Mouse (Mus musculus) kidney, postnatal 0 days (tissue): ENCODE data around the gene Hoxa10. TPM values are rescaled to one million over a fixed set of nuclear protein-coding genes. Genes with fewer than 3 reads are reported as not detected.

Source experiments
- ATAC-seq: fragments of 200-750 bp; cut with Nextera tagmentation; replicated peaks from 2 replicates; pipeline ENCODE4 v1.8.0; 2017; ENCODE audit warnings: low read depth, moderate number of reproducible peaks, moderate TSS enrichment, moderate library complexity; ENCODE audit not compliant: low FRiP score
- DNase-seq: peaks from one replicate; pipeline ENCODE4 v3.0.0-alpha.2; 2016; ENCODE audit warnings: low spot score
- H3K27ac ChIP-seq: fragments of 300-500 bp; sonication (generic); 2 replicates; pipeline ENCODE4 v1.5.1; 2014; ENCODE audit warnings: mild to moderate bottlenecking
- H3K27me3 ChIP-seq: fragments of 300-500 bp; sonication (generic); 2 replicates; pipeline ENCODE4 v1.6.1; 2014; ENCODE audit warnings: low read length, mixed read lengths; ENCODE audit not compliant: insufficient read depth
- H3K36me3 ChIP-seq: fragments of 300-500 bp; sonication (generic); 2 replicates; pipeline ENCODE4 v1.6.1; 2014; ENCODE audit warnings: low read length, mixed read lengths; ENCODE audit not compliant: insufficient read depth
- H3K4me1 ChIP-seq: fragments of 300-500 bp; sonication (generic); replicated peaks from 2 replicates; pipeline ENCODE4 v1.6.1; 2014; ENCODE audit warnings: antibody characterized with exemption, low read length, mixed read lengths; ENCODE audit not compliant: insufficient read depth
- H3K4me2 ChIP-seq: fragments of 300-500 bp; sonication (generic); 2 replicates; pipeline ENCODE4 v1.6.1; 2014; ENCODE audit warnings: mild to moderate bottlenecking, low read length, moderate library complexity, mixed read lengths
- H3K4me3 ChIP-seq: fragments of 300-500 bp; sonication (generic); replicated peaks from 2 replicates; pipeline ENCODE4 v1.5.1; 2014; ENCODE audit warnings: low read depth, low read length
- H3K9ac ChIP-seq: fragments of 300-500 bp; sonication (generic); 2 replicates; pipeline ENCODE4 v1.6.1; 2014; ENCODE audit warnings: low read depth, low read length
- H3K9me3 ChIP-seq: fragments of 300-500 bp; sonication (generic); replicated peaks from 2 replicates; pipeline ENCODE4 v1.6.1; 2016; ENCODE audit warnings: low read length, inconsistent platforms, mixed read lengths
- CTCF ChIP-seq: IDR thresholded peaks from 2 replicates; pipeline ENCODE4 v1.5.1; 2016; ENCODE audit warnings: antibody characterized with exemption, low read depth, mild to moderate bottlenecking, moderate library complexity
- WGBS: fragments of 180-500 bp; shearing (Covaris S2); extraction: QIAGEN DNeasy Blood & Tissue Kit; methylation state at CpG from one replicate; pipeline ENCODE4 v1.1.7; 2014; 5-methylcytosine and 5-hydroxymethylcytosine counted together
- polyA plus RNA-seq: library from polyadenylated mRNA; unstranded; fragments of >200 nt; fragmentation: Nextera tagmentation; extraction: Ambion mirVana; gene quantifications from 2 replicates; pipeline ENCODE4 v1.2.1, GENCODE M21; 2015

Hoxa10 gene
- polyA plus RNA-seq, 1 experiment from 2014 or later: 183 TPM

- H3K9ac ChIP-seq: no peak overlapping the region
- no peak for TF ChIP-seq CTCF
- 6% methylated on average over 18 of the region's 18 CpGs for WGBS
- H3K4me3 ChIP-seq: no peak overlapping the region
- ATAC-seq (no peak), DNase-seq (no peak)
- no peaks in the 10 kb centered on the region for H3K9me3 ChIP-seq
- H3K27ac ChIP-seq: no peak overlapping the region
- peaks cover 88% of the 10 kb centered on the region for H3K27me3 ChIP-seq
- H3K4me2 ChIP-seq: no peak overlapping the region
- H3K4me1 ChIP-seq: no peaks in the 10 kb centered on the region; the same call in 1 of the 2 replicates
- H3K36me3 ChIP-seq: no peaks in the 10 kb centered on the region
Measured at GRCm38 (mm10) chr6:52265306-52265912, 24.8 kb upstream of the Hoxa10 start.

GRCm38 (mm10) chr6:52264106-52264790, 23.6 kb upstream of the Hoxa10 start:
- Histone ChIP-seq H3K9me3 (no peaks in the 10 kb centered on the region), H3K27ac (no peak overlapping the region), H3K4me2 (no peak overlapping the region), H3K36me3 (no peaks in the 10 kb centered on the region), H3K9ac (no peak overlapping the region), H3K4me3 (no peak overlapping the region), H3K27me3 (peaks cover 81% of the 10 kb centered on the region), H3K4me1 (no peaks in the 10 kb centered on the region; the same call in 1 of the 2 replicates)
- DNase-seq (peak; percentile 7), ATAC-seq (no peak)
- 9% methylated on average over 5 of the region's 5 CpGs for WGBS
- no peak for TF ChIP-seq CTCF

- Histone ChIP-seq H3K4me2 (no peak overlapping the region), H3K36me3 (no peaks in the 10 kb centered on the region), H3K9ac (no peak overlapping the region), H3K27me3 (peaks cover 80% of the 10 kb centered on the region), H3K4me3 (no peak overlapping the region), H3K27ac (no peak overlapping the region), H3K9me3 (no peaks in the 10 kb centered on the region), H3K4me1 (no peaks in the 10 kb centered on the region; the same call in 1 of the 2 replicates)
- DNase-seq (peak; percentile 3), ATAC-seq (no peak)
- TF ChIP-seq CTCF: no peak
- WGBS: 5% methylated on average over 6 of the region's 6 CpGs
Measured at GRCm38 (mm10) chr6:52263321-52263585, 22.6 kb upstream of the Hoxa10 start.

GRCm38 (mm10) chr6:52262463-52263320, 22.0 kb upstream of the Hoxa10 start:
- Histone ChIP-seq H3K4me3 (no peak overlapping the region), H3K9me3 (no peaks in the 10 kb centered on the region), H3K4me2 (no peak overlapping the region), H3K4me1 (no peaks in the 10 kb centered on the region; the same call in 1 of the 2 replicates), H3K9ac (no peak overlapping the region), H3K27me3 (peaks cover 78% of the 10 kb centered on the region), H3K27ac (no peak overlapping the region), H3K36me3 (no peaks in the 10 kb centered on the region)
- DNase-seq (peak; percentile 8), ATAC-seq (no peak)
- 4% methylated on average over 24 of the region's 24 CpGs for WGBS
- no peak for TF ChIP-seq CTCF

GRCm38 (mm10) chr6:52261751-52262462, 21.3 kb upstream of the Hoxa10 start:
- H3K9me3 ChIP-seq: no peaks in the 10 kb centered on the region
- DNase-seq: peak; percentile 23
- no peak overlapping the region for H3K9ac ChIP-seq
- no peak for TF ChIP-seq CTCF
- no peak overlapping the region for H3K27ac ChIP-seq
- no peaks in the 10 kb centered on the region; the same call in 1 of the 2 replicates for H3K4me1 ChIP-seq
- no peaks in the 10 kb centered on the region for H3K36me3 ChIP-seq
- H3K4me2 ChIP-seq: no peak overlapping the region
- H3K4me3 ChIP-seq: no peak overlapping the region
- 3% methylated on average over 9 of the region's 9 CpGs for WGBS
- peaks cover 72% of the 10 kb centered on the region for H3K27me3 ChIP-seq
- no peak for ATAC-seq
